Mouse (Mus musculus) Patski (cell line): ENCODE results near the gene Rgs5. TPM values are rescaled to one million over a fixed set of nuclear protein-coding genes. Genes with fewer than 3 reads are reported as not detected.

Source experiments
- ATAC-seq: fragments of 100-300 bp; one replicate; pipeline ENCODE4 v1.8.0; 2021
- CTCF ChIA-PET: fragments of 350-600 bp; sonication (Branson Sonifier 250); formaldehyde crosslinking; loops from one replicate; lab custom pipeline; 2022; ENCODE audit warnings: inconsistent platforms; lab: Charles Lee
- POLR2A ChIA-PET: fragments of 350-600 bp; sonication (Branson Sonifier 250); formaldehyde crosslinking; loops from one replicate; lab custom pipeline; 2022; ENCODE audit warnings: antibody characterized with exemption, inconsistent platforms; lab: Charles Lee
- DNase-seq: peaks from one replicate; pipeline ENCODE4 v3.0.0-alpha.2; 2011; ENCODE audit warnings: low read depth, low spot score
- H3K27me3 ChIP-seq: fragments of 371-371 bp; one replicate; pipeline ENCODE4 v1.5.1; 2021
- CTCF ChIP-seq: fragments of 100-300 bp; IDR thresholded peaks from one replicate; pipeline ENCODE4 v1.5.1; 2021
- in situ Hi-C: fragments of 300-500 bp; cut with MboI; formaldehyde crosslinking; loops from 3 replicates; pipeline ENCODE4 v1.11.1; 2018; ENCODE audit warnings: low pct_unique_long_range_greater_than_20kb, mixed read lengths
- polyA plus RNA-seq: library from polyadenylated mRNA; unstranded; gene quantifications from one replicate; pipeline ENCODE4 v1.2.3, GENCODE M21; 2021

Rgs5 gene
- polyA plus RNA-seq, 1 experiment from 2014 or later: 0.14 TPM

DNA sequence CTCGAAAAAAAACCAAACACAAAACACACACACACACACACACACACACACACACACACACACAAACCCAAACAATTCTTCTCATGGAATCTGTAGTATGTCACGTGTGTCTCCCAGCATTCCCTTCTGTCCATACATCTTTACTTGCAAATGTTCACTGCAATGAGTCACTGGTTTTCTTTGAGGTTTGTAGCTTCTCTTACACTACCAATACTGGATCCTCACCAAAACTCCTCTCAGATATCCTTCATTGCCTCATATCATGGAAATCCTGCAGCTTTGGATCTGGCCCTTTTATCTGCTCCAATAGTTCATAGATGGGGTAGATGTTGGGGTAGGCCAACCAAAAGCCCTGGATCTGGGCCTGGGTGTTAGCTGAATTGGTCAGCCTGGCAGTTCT, 66.5 kb downstream of the Rgs5 start:
- ChIA-PET POLR2A (no interaction called here), CTCF (no interaction called here)
- TF ChIP-seq CTCF: no peak
- no peaks in the 10 kb centered on the region for H3K27me3 ChIP-seq
- DNase-seq (no peak), ATAC-seq (no peak)
- in situ Hi-C loops: no loop called here

DNA sequence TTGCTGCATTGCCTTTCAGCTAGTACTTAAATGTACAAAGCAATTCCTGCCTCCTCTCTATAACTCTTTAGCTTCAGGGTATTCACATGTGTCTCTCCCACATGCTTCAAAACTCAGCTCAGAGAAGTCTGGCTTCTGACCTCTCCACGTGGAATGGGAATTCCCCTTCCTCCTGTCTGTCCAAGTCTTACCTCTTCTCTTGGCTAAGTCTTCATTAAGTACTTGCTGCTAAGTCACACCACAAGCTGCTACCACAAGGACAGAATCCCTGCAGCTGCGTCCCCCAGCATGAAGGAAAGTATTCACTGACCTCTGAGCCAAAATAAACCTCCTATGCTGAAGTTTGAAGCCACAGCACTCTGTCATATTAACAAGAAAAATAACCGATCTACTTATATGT, 71.0 kb downstream of the Rgs5 start:
- no peaks in the 10 kb centered on the region for H3K27me3 ChIP-seq
- ChIA-PET CTCF (interaction anchor here (0.6 to 1.4 kb wide), 2 partner anchors 22 to 566 kb away, joined by 3 to 4 read pairs; no protein-coding TSS in a partner anchor), POLR2A (no interaction called here)
- ATAC-seq: no peak
- in situ Hi-C loops: no loop called here
- no peak for TF ChIP-seq CTCF
- no peak for DNase-seq

DNA sequence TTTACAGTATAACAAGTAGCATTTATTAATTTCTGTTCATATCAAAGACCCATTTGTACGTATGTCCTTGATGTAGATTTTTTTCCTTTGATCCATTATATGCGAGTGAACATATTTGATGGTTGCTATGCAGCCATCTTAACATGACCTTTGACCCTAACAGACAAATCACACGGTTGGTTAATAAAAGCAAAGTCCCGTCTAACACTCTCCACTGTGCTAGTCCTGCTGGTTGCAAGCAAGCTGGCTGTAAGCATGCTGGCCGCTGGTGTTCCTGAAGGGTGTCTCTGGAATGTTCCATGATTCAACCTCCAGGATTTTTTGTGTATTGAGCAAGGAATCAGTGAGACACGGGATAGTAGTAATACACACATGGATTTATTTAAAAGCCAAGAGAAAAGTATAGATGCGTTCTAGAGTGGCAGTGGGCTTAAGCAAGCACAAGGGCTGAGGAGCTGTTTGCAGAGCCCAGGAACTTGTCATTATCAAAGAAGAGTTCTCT, 75.3 kb downstream of the Rgs5 start:
- ChIA-PET POLR2A (no interaction called here), CTCF (no interaction called here)
- in situ Hi-C loops: no loop called here
- ATAC-seq (no peak), DNase-seq (no peak)
- no peak for TF ChIP-seq CTCF
- H3K27me3 ChIP-seq: no peaks in the 10 kb centered on the region

DNA sequence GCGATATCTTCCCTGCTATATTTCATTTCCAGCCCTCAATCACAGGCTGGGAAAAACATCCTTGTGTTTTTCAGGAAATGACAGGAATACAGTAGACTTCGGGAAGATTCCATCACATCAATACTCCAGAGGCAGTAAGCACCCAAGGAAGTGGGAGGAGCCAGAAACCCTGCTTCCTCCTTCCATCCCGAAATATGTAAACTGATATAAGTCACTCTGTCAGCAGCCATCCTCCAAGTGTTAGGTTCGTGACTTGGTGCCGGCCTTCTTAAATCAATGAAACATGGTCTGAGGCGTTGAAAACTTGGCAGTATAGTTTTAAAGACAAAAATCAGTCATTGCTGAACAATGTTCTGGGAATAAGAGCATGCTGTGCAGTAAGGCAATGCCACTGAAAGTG, 80.8 kb downstream of the Rgs5 start:
- in situ Hi-C loops: no loop called here
- CTCF ChIA-PET: no interaction called here
- POLR2A ChIA-PET: no interaction called here
- DNase-seq (no peak), ATAC-seq (no peak)
- H3K27me3 ChIP-seq: no peaks in the 10 kb centered on the region
- TF ChIP-seq CTCF: no peak

DNA sequence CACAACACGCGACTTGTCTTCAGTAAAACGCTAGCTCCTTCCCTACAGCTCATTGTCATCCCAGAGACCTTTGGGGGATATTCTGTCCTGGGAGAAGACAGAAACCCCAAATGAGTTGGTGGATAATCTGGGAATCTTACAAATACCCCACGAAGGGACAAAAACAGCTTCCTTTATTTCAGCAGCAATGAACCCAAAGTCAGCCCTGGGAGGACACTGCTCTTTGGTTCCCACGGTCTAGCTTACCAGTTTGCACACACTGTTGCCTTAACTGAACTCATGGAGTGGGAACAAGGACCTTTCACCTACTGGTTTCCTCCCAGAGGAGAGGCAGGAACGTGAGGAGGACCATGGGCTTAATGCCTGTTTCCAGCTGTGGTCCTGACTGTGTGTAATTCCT, 81.9 kb downstream of the Rgs5 start:
- ATAC-seq (no peak), DNase-seq (no peak)
- ChIA-PET POLR2A (interaction anchor here (0.6 kb wide), 2 partner anchors 49 to 1117 kb away, joined by 3 read pairs; no protein-coding TSS in a partner anchor), CTCF (no interaction called here)
- in situ Hi-C loops: no loop called here
- no peak for TF ChIP-seq CTCF
- H3K27me3 ChIP-seq: no peaks in the 10 kb centered on the region

DNA sequence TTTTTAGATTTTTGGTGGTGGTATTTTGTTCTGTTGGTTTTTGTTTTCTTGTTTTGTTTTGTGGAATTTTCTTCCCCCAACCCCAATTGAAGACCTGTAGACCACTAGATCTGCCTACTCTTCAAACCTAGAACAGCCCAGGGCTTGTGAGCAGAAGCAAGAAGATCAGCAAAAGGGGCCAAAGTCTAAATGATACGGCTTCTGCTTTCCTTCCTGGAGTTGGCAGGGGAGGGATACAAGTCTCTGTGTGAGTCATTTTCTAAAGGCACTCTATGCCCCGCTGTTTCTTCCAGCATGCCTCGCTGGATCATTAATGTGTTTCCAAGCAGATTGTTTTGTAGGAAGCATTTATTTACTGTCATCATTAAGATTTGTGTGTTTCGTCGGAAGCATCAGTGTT, 85.8 kb downstream of the Rgs5 start:
- TF ChIP-seq CTCF: no peak
- ChIA-PET CTCF (interaction anchor here (1.2 to 1.6 kb wide), 2 partner anchors 21 kb away, joined by 3 to 4 read pairs; no protein-coding TSS in a partner anchor), POLR2A (no interaction called here)
- ATAC-seq (no peak), DNase-seq (no peak)
- H3K27me3 ChIP-seq: no peaks in the 10 kb centered on the region
- in situ Hi-C loops: no loop called here

Other genes with a start within 250 kb of the Rgs5 start
- gene Nuf2, start 124.0 kb upstream of the Rgs5 start, polyA plus RNA-seq: 39.7 TPM
- gene Rgs4, start 92.1 kb downstream of the Rgs5 start, polyA plus RNA-seq: 11.0 TPM